Mouse (Mus musculus) liver, embryonic 14.5 days (tissue): ENCODE data around the gene Pithd1. TPM values are rescaled to one million over a fixed set of nuclear protein-coding genes. Genes with fewer than 3 reads are reported as not detected.

Experiments
- ATAC-seq: fragments of 200-750 bp; cut with Nextera tagmentation; 2 replicates; pipeline ENCODE4 v1.8.0; 2017; ENCODE audit warnings: moderate number of reproducible peaks, mild to moderate bottlenecking, moderate library complexity; ENCODE audit not compliant: insufficient read depth
- DNase-seq, 3 experiments: peaks; one replicate each; pipeline ENCODE4 v3.0.0-alpha.2; 2012 to 2013; ENCODE audit warnings: low read depth in 3 of 3, low spot score in 3 of 3
- H3K27ac ChIP-seq: fragments of 300-500 bp; sonication (generic); 2 replicates; pipeline ENCODE4 v1.5.1; 2014; ENCODE audit warnings: moderate library complexity, mild to moderate bottlenecking, control low read depth, inconsistent platforms
- H3K27me3 ChIP-seq: fragments of 300-500 bp; sonication (generic); 2 replicates; pipeline ENCODE4 v1.6.1; 2014; ENCODE audit warnings: mild to moderate bottlenecking, low read length, moderate library complexity; ENCODE audit not compliant: control insufficient read depth, insufficient read depth
- H3K36me3 ChIP-seq: fragments of 300-500 bp; sonication (generic); replicated peaks from 2 replicates; pipeline ENCODE4 v1.6.1; 2014; ENCODE audit warnings: low read depth; ENCODE audit not compliant: control insufficient read depth, insufficient read depth
- H3K4me1 ChIP-seq, 2 experiments: fragments of 200-500 bp in 1 of 2; fragments of 300-500 bp in 1 of 2; sonication (generic) in 1 of 2; replicated peaks; 2 replicates each; pipeline ENCODE4 v1.6.1; 2012 to 2014; ENCODE audit warnings: antibody characterized with exemption in 1 of 2, inconsistent platforms in 1 of 2, low read length in 1 of 2; ENCODE audit not compliant: control insufficient read depth in 2 of 2, insufficient read depth in 2 of 2
- H3K4me2 ChIP-seq: fragments of 300-500 bp; sonication (generic); 2 replicates; pipeline ENCODE4 v1.6.1; 2014; ENCODE audit warnings: low read depth, mild to moderate bottlenecking, control low read depth, moderate library complexity
- H3K4me3 ChIP-seq, 2 experiments: fragments of 200-500 bp in 1 of 2; fragments of 300-500 bp in 1 of 2; sonication (generic) in 1 of 2; 2 replicates each; pipeline ENCODE4 v1.5.1; 2012 to 2014; ENCODE audit warnings: low read depth in 2 of 2, low read length in 2 of 2, mild to moderate bottlenecking in 2 of 2, control low read depth in 1 of 2, inconsistent platforms in 1 of 2, moderate library complexity in 1 of 2; ENCODE audit not compliant: insufficient read depth in 1 of 2
- H3K9ac ChIP-seq: fragments of 300-500 bp; sonication (generic); replicated peaks from 2 replicates; pipeline ENCODE4 v1.6.1; 2014; ENCODE audit warnings: mild to moderate bottlenecking, control low read depth, moderate library complexity
- H3K9me3 ChIP-seq: fragments of 300-500 bp; sonication (generic); 2 replicates; pipeline ENCODE4 v1.6.1; 2016; ENCODE audit warnings: low read length, mixed read lengths; ENCODE audit not compliant: control insufficient read depth
- CTCF ChIP-seq: IDR thresholded peaks from 2 replicates; pipeline ENCODE4 v1.5.1; 2016; ENCODE audit warnings: antibody characterized with exemption, low read depth, control low read depth
- EP300 ChIP-seq: IDR thresholded peaks from 2 replicates; pipeline ENCODE4 v1.6.1; 2016; ENCODE audit warnings: antibody characterized with exemption, low read depth
- WGBS: fragments of 180-500 bp; shearing (Covaris S2); extraction: QIAGEN DNeasy Blood & Tissue Kit; methylation state at CpG from one replicate; pipeline ENCODE4 v1.1.7; 2014; ENCODE audit not compliant: insufficient replicate concordance; 5-methylcytosine and 5-hydroxymethylcytosine counted together
- polyA plus RNA-seq, 2 experiments: library from polyadenylated mRNA; depleted of rRNA in 1 of 2; stranded (reverse) in 1 of 2; unstranded in 1 of 2; fragments of >200 nt; fragmentation: Nextera tagmentation in 1 of 2; extraction: Ambion mirVana in 1 of 2; gene quantifications; 2 replicates each; pipeline versions ENCODE4 v1.2.1 to v1.2.3; 2012 to 2014

Gene Pithd1
- polyA plus RNA-seq, 2 experiments = 49.0 to 71.2 TPM

- Histone ChIP-seq H3K4me1 (peaks cover 14 to 39% of the 10 kb centered on the region in 2 experiments), H3K4me3 (no peak overlapping the region), H3K9me3 (no peaks in the 10 kb centered on the region), H3K36me3 (no peaks in the 10 kb centered on the region), H3K4me2 (peak overlapping the region; percentile 47), H3K27me3 (no peaks in the 10 kb centered on the region), H3K27ac (peak overlapping the region; percentile 51), H3K9ac (peak overlapping the region; percentile 52)
- DNase-seq (peak in 1 of 3 experiments; percentile 65), ATAC-seq (peak; percentile 17; the same call in 1 of the 2 replicates)
- no peak for TF ChIP-seq CTCF
- peak; percentile 30; the same call in 1 of the 2 replicates for TF ChIP-seq EP300
- WGBS = 30% methylated on average over 5 of the region's 5 CpGs
These were observed 41.6 kb upstream of the Pithd1 start for GRCm38 (mm10) chr4:136028689-136029088.

DNA sequence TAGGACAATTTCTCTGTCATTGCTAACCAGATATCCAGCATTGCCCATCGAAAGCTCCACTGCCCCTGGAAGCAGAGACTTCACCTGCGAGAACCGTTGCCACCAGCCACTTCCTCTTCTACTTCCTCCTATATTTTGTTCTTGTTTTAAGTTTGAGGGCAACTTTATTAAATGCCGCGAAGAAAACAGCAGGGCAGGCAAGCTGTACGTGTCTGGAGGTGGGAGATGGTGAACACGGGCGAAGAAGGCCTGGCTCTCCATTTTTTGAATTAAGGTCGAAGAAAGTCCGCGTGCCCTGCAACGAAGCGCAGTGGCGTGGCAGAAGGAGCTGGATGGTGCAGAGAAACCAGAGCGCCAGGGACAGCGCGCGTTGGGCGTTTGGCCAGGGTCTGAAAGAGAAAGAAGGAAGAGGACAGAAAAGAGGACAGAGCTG lies 41.1 kb upstream of the Pithd1 start:
- H3K36me3 ChIP-seq = no peaks in the 10 kb centered on the region
- peak overlapping the region; percentile 51 for H3K27ac ChIP-seq
- H3K9ac ChIP-seq = peak overlapping the region; percentile 52
- H3K4me2 ChIP-seq = peak overlapping the region; percentile 47
- H3K9me3 ChIP-seq = no peaks in the 10 kb centered on the region
- peaks cover 14 to 39% of the 10 kb centered on the region in 2 experiments for H3K4me1 ChIP-seq
- no peaks in the 10 kb centered on the region for H3K27me3 ChIP-seq
- 41% methylated on average over 19 of the region's 19 CpGs for WGBS
- TF ChIP-seq CTCF (no peak), EP300 (no peak)
- no peak overlapping the region for H3K4me3 ChIP-seq
- no peak for DNase-seq
- no peak for ATAC-seq

- Histone ChIP-seq H3K27me3 (no peaks in the 10 kb centered on the region), H3K9me3 (no peaks in the 10 kb centered on the region), H3K36me3 (no peaks in the 10 kb centered on the region), H3K4me2 (no peak overlapping the region; the same call in 1 of the 2 replicates), H3K9ac (no peak overlapping the region), H3K4me1 (peaks cover 14 to 39% of the 10 kb centered on the region in 2 experiments), H3K4me3 (no peak overlapping the region), H3K27ac (peak overlapping the region; percentile 21; the same call in 1 of the 2 replicates)
- TF ChIP-seq CTCF (no peak), EP300 (no peak)
- 67% methylated on average over 8 of the region's 8 CpGs for WGBS
- DNase-seq (no peak), ATAC-seq (no peak)
These were observed 40.5 kb upstream of the Pithd1 start for GRCm38 (mm10) chr4:136027416-136028131.

DNA sequence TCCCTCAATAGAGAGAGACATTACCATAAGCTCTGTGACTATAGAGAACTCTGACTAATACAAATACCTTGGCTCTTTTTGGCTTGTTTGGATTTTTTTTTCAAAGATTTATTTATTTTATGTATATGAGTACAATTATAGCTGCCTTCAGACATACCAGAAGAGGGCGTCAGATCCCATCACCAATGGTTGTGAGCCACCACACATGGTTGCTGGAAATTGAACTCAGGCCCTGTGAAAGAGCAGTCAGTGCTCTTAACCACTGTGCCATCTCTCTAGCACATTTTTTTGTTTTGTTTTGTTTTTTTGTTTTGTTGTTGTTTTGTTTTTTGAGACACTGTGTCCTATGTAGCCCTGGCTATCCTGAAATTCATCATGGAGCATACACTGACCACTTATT lies 38.3 kb upstream of the Pithd1 start:
- Histone ChIP-seq H3K36me3 (no peaks in the 10 kb centered on the region), H3K4me2 (no peak overlapping the region), H3K27me3 (no peaks in the 10 kb centered on the region), H3K27ac (no peak overlapping the region), H3K9me3 (no peaks in the 10 kb centered on the region), H3K4me1 (peaks cover 20 to 29% of the 10 kb centered on the region in 2 experiments), H3K9ac (no peak overlapping the region), H3K4me3 (no peak overlapping the region)
- TF ChIP-seq EP300 (no peak), CTCF (peak; percentile 22; the same call in 1 of the 2 replicates)
- DNase-seq = no peak
- WGBS = 71% methylated on average over 1 of the region's 1 CpGs
- no peak for ATAC-seq

- H3K36me3 ChIP-seq = no peaks in the 10 kb centered on the region; the same call in 1 of the 2 replicates
- no peak overlapping the region for H3K4me3 ChIP-seq
- no peak overlapping the region for H3K9ac ChIP-seq
- no peaks in the 10 kb centered on the region for H3K27me3 ChIP-seq
- no peak for DNase-seq
- ATAC-seq = no peak
- H3K9me3 ChIP-seq = no peaks in the 10 kb centered on the region
- H3K27ac ChIP-seq = no peak overlapping the region
- 95% methylated on average over 9 of the region's 9 CpGs for WGBS
- TF ChIP-seq EP300 (no peak), CTCF (no peak)
- no peak overlapping the region for H3K4me2 ChIP-seq
- H3K4me1 ChIP-seq = peaks cover 19 to 21% of the 10 kb centered on the region in 2 experiments
These were observed 35.9 kb upstream of the Pithd1 start for GRCm38 (mm10) chr4:136022924-136023323.
